33 mouse cellular contexts compared by ENCODE assay signal in the genomic region with DNA sequence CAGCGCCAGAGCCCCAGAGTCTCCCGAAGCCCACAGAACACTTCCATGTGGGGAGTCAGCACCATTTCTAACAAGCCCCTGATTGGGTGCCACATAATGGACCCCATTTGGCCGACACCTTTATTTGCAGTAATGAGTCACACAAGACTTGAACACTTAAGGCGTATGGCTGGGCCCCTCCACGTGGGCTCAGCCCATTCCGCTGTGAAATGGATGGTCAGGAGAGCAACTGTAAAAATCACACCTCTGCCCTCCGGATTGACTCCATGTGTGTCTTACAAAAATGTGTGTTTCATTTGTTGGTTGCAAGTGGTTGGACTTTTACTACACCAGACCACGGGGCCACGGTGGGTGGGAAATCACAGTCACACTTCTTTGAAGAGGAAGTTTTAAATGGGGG. TPM values are rescaled to one million over a fixed set of nuclear protein-coding genes. Genes with fewer than 3 reads are reported as not detected.
"Had no signal": no experiment of that assay in that cellular context is flagged by ENCODE, and none has a peak within 500 bp of the region (broad histone marks: within the 10 kb centered on the region; RNA-seq: fewer than 3 reads in every experiment).

No protein-coding gene starts in this region.

- H3K9ac ChIP-seq: embryonic facial prominence, embryonic 12.5 days; embryonic facial prominence, embryonic 13.5 days; embryonic facial prominence, embryonic 15.5 days; forebrain, embryonic 12.5 days; forebrain, embryonic 13.5 days; forebrain, embryonic 15.5 days; forebrain, postnatal 0 days had no signal

- H3K4me1 ChIP-seq: embryonic facial prominence, embryonic 12.5 days; embryonic facial prominence, embryonic 15.5 days; forebrain, embryonic 12.5 days; forebrain, embryonic 13.5 days; forebrain, embryonic 15.5 days had no signal

- H3K27ac ChIP-seq: embryonic facial prominence, embryonic 10.5 days; embryonic facial prominence, embryonic 12.5 days; embryonic facial prominence, embryonic 13.5 days; embryonic facial prominence, embryonic 15.5 days; forebrain, embryonic 10.5 days; forebrain, embryonic 12.5 days; forebrain, embryonic 13.5 days; forebrain, embryonic 15.5 days; gastrocnemius, adult 2 months; heart, adult 2 months had no signal

- H3K36me3 ChIP-seq: forebrain, embryonic 15.5 days had no signal

- H3K9me3 ChIP-seq: embryonic facial prominence, embryonic 10.5 days; embryonic facial prominence, embryonic 12.5 days; embryonic facial prominence, embryonic 13.5 days; embryonic facial prominence, embryonic 15.5 days; forebrain, embryonic 10.5 days; forebrain, embryonic 12.5 days; forebrain, embryonic 13.5 days; forebrain, embryonic 15.5 days had no signal

- H3K4me3 ChIP-seq: embryonic facial prominence, embryonic 10.5 days; embryonic facial prominence, embryonic 12.5 days; embryonic facial prominence, embryonic 13.5 days; embryonic facial prominence, embryonic 15.5 days; erythroblast, embryonic 14.5 days; forebrain, embryonic 10.5 days; forebrain, embryonic 12.5 days; forebrain, embryonic 13.5 days; forebrain, embryonic 15.5 days; gastrocnemius, adult 2 months; heart, adult 2 months had no signal

- ATAC-seq: forebrain, embryonic 13.5 days; forebrain, embryonic 14.5 days; forebrain, embryonic 15.5 days; forebrain, embryonic 16.5 days; forebrain, postnatal 0 days had no signal

- DNase-seq: cerebellum, adult 18-20 months; cerebellum, adult 2 months; cerebellum, adult 8-10 months; cerebellum, adult 9-10 months; cerebellum, postnatal 10 days; cerebellum, postnatal 14 days; cerebellum, postnatal 25 days; cerebellum, postnatal 36 days; embryo, embryonic 11 days; forebrain, postnatal 0 days; gastrocnemius, adult 2 months; gastrocnemius, postnatal 10 days; gastrocnemius, postnatal 14 days; gastrocnemius, postnatal 25 days; gastrocnemius, postnatal 36 days; heart, adult 11 months; heart, adult 18-20 months; heart, adult 2 months had no signal

- H3K27me3 ChIP-seq: embryonic facial prominence, embryonic 12.5 days; embryonic facial prominence, embryonic 15.5 days; forebrain, embryonic 13.5 days; forebrain, embryonic 15.5 days had no signal

- H3K4me2 ChIP-seq: embryonic facial prominence, embryonic 12.5 days; embryonic facial prominence, embryonic 13.5 days; embryonic facial prominence, embryonic 15.5 days; forebrain, embryonic 12.5 days; forebrain, embryonic 13.5 days; forebrain, embryonic 15.5 days had no signal

RNA-seq across cellular contexts. Expression of gene Rfx4, which starts 24.9 kb away (rescaled TPM):
- total RNA-seq: common myeloid progenitor, adult 5-6 weeks; gastrocnemius, adult 18-20 months; gastrocnemius, adult 2 months; gastrocnemius, adult 8-10 months; gastrocnemius, postnatal 25 days; gastrocnemius, postnatal 36 days; granulocyte monocyte progenitor cell, adult 5-6 weeks; heart, adult 18-20 months had no signal
- polyA plus RNA-seq: erythroblast, embryonic 14.5 days; heart, adult 2 months had no signal
